Mouse (Mus musculus): ENCODE data around the gene Tmem268.
A peak's percentile ranks its signal among the peaks of the same experiment; 100 is the strongest.

Gene Tmem268

DNA sequence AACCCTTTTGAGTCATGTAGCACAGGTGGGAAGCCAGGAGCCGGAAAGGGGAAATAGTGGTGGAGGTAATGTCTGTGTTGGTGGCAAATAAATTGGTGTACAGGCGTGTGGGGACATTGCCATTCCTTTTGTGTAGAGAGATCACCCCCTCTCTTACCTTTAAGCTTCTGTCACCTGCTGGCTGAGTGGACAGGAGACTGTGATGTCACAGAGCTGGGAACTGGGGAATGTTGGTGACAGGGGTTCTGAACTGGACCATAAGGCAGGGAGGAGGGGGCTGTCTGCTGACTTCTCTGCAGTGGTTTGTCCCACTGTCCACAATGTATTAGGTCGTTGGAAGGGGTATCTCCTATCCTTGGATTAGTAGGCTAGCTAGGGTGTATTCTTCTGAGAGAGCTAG, 46.4 kb downstream of the Tmem268 start, which contains the start of gene Gm11213:
Gene Gm11213 (minus strand): TSS at position 317 of the 400 bp plus-strand sequence.
- no peak for DNase-seq

DNA sequence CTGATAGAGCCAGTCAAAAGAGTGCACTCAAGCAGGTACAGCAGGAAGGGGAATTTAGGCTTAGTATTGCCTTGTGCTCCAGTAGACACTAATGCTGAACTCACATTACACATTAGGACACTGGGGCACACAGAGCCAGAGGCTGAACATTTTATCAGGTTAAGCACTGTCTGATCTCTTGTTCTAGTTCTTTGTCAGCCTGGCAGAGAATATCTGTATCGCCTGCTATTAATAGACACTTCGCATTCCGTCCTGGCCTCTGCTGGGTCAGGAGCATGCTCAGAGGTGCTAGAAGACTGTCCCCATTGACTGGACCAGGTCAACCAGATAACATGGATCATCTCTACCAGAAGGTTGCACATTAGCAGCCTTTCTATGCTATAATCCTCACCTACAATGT, 47.0 kb downstream of the Tmem268 start:
- no peak for DNase-seq

DNA sequence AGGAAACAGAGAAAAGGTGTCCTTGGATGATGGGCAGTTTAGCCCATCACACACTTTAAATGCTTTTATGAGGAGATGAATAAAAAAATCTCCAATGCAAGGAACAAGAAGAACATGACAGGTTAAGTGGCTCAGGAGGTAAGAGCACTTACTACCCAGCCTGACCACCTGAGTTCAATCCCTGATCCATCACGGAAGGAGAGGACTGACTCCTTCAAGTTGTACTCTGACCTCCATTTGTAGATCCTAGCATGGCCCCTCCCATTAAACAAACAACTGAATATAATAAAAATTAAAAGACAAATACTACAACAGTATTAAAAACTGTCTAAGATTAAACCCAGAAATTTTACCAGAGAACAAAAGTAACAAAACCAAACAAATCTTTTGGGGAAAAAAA, 47.4 kb downstream of the Tmem268 start:
- DNase-seq, result no peak

- DNase-seq, result no peak
Measured at GRCm38 (mm10) chr4:63608391-63608790, 49.8 kb downstream of the Tmem268 start.

DNA sequence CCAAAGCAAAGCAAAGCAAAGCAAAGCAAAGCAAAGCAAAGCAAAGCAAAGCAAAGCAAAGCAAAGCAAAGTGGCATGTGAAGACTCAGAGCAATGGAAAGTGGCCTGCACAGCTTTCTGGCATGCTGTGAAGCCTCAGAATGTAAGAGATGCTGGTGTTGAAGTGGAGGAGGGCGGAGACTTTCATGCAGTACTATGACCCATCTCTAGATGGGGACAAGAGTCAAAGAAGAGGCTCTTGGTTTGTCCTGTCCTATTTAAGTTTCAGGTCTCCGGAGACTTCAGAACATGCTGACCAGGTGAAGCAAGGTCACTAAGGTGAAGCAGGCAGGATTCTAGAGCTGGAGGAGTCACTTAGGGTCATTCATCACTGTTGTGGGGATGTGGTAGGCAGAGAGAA, 63.3 kb downstream of the Tmem268 start:
- DNase-seq, result no peak

- DNase-seq, result peak; percentile 7 to 29
Measured at GRCm38 (mm10) chr4:63622378-63622835, 63.8 kb downstream of the Tmem268 start, which contains the start of gene Tex48. Gene Tex48 (minus strand): TSS chr4:63622428.

DNA sequence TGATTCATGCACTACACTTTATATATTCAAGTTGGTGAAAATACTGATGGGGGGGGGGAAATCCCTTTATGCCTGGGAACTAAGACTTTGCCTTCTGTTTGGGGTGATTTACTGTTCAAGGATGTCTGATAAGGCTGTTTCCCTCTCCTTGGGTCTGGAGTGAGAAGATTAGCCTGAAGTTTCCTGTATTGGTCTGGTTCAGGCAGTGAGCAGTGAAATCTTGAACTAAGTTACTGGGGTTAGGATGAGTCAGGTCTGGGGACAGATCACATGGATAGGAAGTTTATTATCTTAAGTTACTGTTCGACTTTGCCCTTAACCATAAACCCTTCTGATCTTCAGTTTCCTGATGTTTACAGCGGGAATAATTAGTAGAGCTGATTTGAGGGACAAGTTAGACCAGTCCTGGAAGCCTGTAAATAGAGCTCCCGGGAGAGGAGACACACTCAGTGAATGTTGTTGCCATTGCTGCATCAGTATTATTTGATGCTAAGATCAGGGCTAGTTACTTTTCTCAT, 67.0 kb downstream of the Tmem268 start:
- no peak for DNase-seq

DNA sequence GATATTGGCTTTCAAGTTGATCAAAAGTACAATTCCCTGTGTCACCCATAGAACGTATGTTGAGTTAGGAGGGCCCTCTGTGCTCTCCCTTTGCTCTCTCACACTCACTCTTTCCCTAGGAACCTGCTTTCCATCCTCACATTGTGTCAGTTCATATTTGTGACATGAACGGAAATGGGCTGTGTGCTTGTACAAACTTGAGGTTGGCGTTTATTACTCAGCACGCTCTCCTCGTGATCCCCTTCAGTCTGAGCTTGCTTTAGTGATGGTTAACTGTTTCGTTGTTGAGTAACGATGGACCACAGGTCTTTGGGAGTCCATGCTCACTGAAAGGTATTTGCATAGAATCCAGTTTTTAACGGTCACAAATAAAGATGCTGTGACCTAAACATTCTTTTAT, 68.5 kb downstream of the Tmem268 start:
- DNase-seq, result no peak

GRCm38 (mm10) chr4:63633181-63633580, 74.6 kb downstream of the Tmem268 start:
- DNase-seq, result no peak

Measured in cerebellum, postnatal 14 days (tissue).